In genomic region chr10:43373035-43373434, GRCm38 (mm10) we compare ENCODE assay signal across 19 mouse cellular contexts.
DNase-seq lines count a peak whose midpoint lies in the region; ATAC-seq and TF ChIP-seq lines count a peak whose summit lies in the region.
"Had no signal": no experiment of that assay in that cellular context is flagged by ENCODE, and none has a peak within 500 bp of the region (broad histone marks: within the 10 kb centered on the region; RNA-seq: fewer than 3 reads in every experiment).

No protein-coding gene starts in this region.

- 74% methylated on average over 9 of the region's 9 CpGs for WGBS in intestine, embryonic 14.5 days
- WGBS in intestine, embryonic 16.5 days = 82% methylated on average over 9 of the region's 9 CpGs
- 73% methylated on average over 9 of the region's 9 CpGs for WGBS in kidney, embryonic 16.5 days

- no peak for ATAC-seq in intestine, embryonic 14.5 days (replicated peaks; ENCODE audit: low FRiP score, low TSS enrichment, low read depth)
- no peak for ATAC-seq in intestine, embryonic 16.5 days
- ATAC-seq in kidney, embryonic 16.5 days (ENCODE audit: low FRiP score, low TSS enrichment) = peak; percentile 27; the same call in 1 of the 2 replicates
- ATAC-seq: activated CD4-positive, CD25-positive, alpha-beta regulatory T cell, adult 4 months; forebrain, embryonic 15.5 days had no signal

- intact Hi-C loops in gastrocnemius, adult 2 months (cut with DNase I) = loop anchor here (10.0 kb wide), 1 partner anchor 388 kb away; no protein-coding TSS in a partner anchor

- H3K9ac ChIP-seq in intestine, embryonic 14.5 days (ENCODE audit: low read length) = no peak overlapping the region
- no peak overlapping the region for H3K9ac ChIP-seq in intestine, embryonic 16.5 days (ENCODE audit: low read depth, low read length)
- no peak overlapping the region for H3K9ac ChIP-seq in kidney, embryonic 16.5 days (replicated peaks; ENCODE audit: low read length)
- H3K9ac ChIP-seq: embryonic facial prominence, embryonic 13.5 days; forebrain, embryonic 12.5 days; forebrain, embryonic 15.5 days; heart, embryonic 13.5 days; hindbrain, embryonic 14.5 days had no signal

- no peaks in the 10 kb centered on the region; the same call in 1 of the 2 replicates for H3K4me1 ChIP-seq in intestine, embryonic 14.5 days (replicated peaks; ENCODE audit: control insufficient read depth, insufficient read depth, low read length)
- no peaks in the 10 kb centered on the region for H3K4me1 ChIP-seq in intestine, embryonic 16.5 days (ENCODE audit: control insufficient read depth, insufficient read depth, low read length)
- H3K4me1 ChIP-seq in kidney, embryonic 16.5 days (ENCODE audit: insufficient read depth, low read length) = 0 out of 2 replicates have a peak, but pooled peaks cover 5% of the 10 kb centered on the region
- H3K4me1 ChIP-seq: embryonic facial prominence, embryonic 10.5 days; embryonic facial prominence, embryonic 13.5 days; forebrain, embryonic 12.5 days; forebrain, embryonic 15.5 days had no signal

- no peaks in the 10 kb centered on the region for H3K9me3 ChIP-seq in intestine, embryonic 14.5 days (ENCODE audit: control insufficient read depth, low read length)
- no peaks in the 10 kb centered on the region for H3K9me3 ChIP-seq in intestine, embryonic 16.5 days (ENCODE audit: control insufficient read depth, low read length)
- no peaks in the 10 kb centered on the region for H3K9me3 ChIP-seq in kidney, embryonic 16.5 days (ENCODE audit: low read length)
- H3K9me3 ChIP-seq: embryonic facial prominence, embryonic 10.5 days; embryonic facial prominence, embryonic 13.5 days; forebrain, embryonic 12.5 days; forebrain, embryonic 15.5 days; heart, embryonic 10.5 days; heart, embryonic 13.5 days had no signal

- no peak for DNase-seq in gastrocnemius, adult 2 months
- no peak for DNase-seq in gastrocnemius, postnatal 10 days
- DNase-seq in intestine, embryonic 14.5 days (ENCODE audit: low spot score) = peak; percentile 36
- no peak for DNase-seq in kidney, adult 18-20 months
- DNase-seq in forelimb bud, embryonic 11.5 days (ENCODE audit: low read depth, low spot score) = peak; percentile 18
- DNase-seq in spleen, adult 18-20 months = no peak
- DNase-seq: adrenal gland, adult 8-10 months; embryo, embryonic 11 days had no signal

- H3K4me3 ChIP-seq in gastrocnemius, adult 2 months = no peak overlapping the region
- no peak overlapping the region for H3K4me3 ChIP-seq in intestine, embryonic 14.5 days (ENCODE audit: low read depth, low read length)
- no peak overlapping the region for H3K4me3 ChIP-seq in intestine, embryonic 16.5 days (ENCODE audit: low read length)
- no peak overlapping the region for H3K4me3 ChIP-seq in kidney, embryonic 16.5 days (ENCODE audit: low read length)
- H3K4me3 ChIP-seq: embryonic facial prominence, embryonic 10.5 days; embryonic facial prominence, embryonic 13.5 days; erythroblast, embryonic 14.5 days; forebrain, embryonic 12.5 days; forebrain, embryonic 15.5 days; heart, embryonic 10.5 days; heart, embryonic 13.5 days had no signal

- H3K4me2 ChIP-seq in intestine, embryonic 14.5 days (ENCODE audit: low read length) = no peak overlapping the region
- no peak overlapping the region for H3K4me2 ChIP-seq in intestine, embryonic 16.5 days (ENCODE audit: low read depth, low read length)
- no peak overlapping the region for H3K4me2 ChIP-seq in kidney, embryonic 16.5 days (replicated peaks; ENCODE audit: low read depth, low read length)
- H3K4me2 ChIP-seq: embryonic facial prominence, embryonic 13.5 days; forebrain, embryonic 12.5 days; forebrain, embryonic 15.5 days; hindbrain, embryonic 14.5 days had no signal

- H3K27ac ChIP-seq in gastrocnemius, adult 2 months = peak overlapping the region; percentile 81
- no peak overlapping the region for H3K27ac ChIP-seq in intestine, embryonic 14.5 days (ENCODE audit: low read depth)
- no peak overlapping the region for H3K27ac ChIP-seq in intestine, embryonic 16.5 days (ENCODE audit: low read length)
- H3K27ac ChIP-seq in kidney, embryonic 16.5 days (ENCODE audit: low read length) = no peak overlapping the region
- H3K27ac ChIP-seq: embryonic facial prominence, embryonic 10.5 days; embryonic facial prominence, embryonic 13.5 days; forebrain, embryonic 12.5 days; forebrain, embryonic 15.5 days; heart, embryonic 10.5 days had no signal

- TF ChIP-seq CTCF in gastrocnemius, adult 2 months (IDR thresholded peaks at IDR 0.05) = no peak

- H3K36me3 ChIP-seq in intestine, embryonic 14.5 days (ENCODE audit: control insufficient read depth, insufficient read depth, low read length) = no peaks in the 10 kb centered on the region
- H3K36me3 ChIP-seq in intestine, embryonic 16.5 days (ENCODE audit: control insufficient read depth, insufficient read depth, low read length) = no peaks in the 10 kb centered on the region
- H3K36me3 ChIP-seq in kidney, embryonic 16.5 days (ENCODE audit: insufficient read depth, low read length) = no peaks in the 10 kb centered on the region
- H3K36me3 ChIP-seq: embryonic facial prominence, embryonic 13.5 days; forebrain, embryonic 12.5 days; forebrain, embryonic 15.5 days had no signal

- no peaks in the 10 kb centered on the region for H3K27me3 ChIP-seq in intestine, embryonic 14.5 days (replicated peaks; ENCODE audit: control insufficient read depth, insufficient read depth, low read length)
- no peaks in the 10 kb centered on the region for H3K27me3 ChIP-seq in intestine, embryonic 16.5 days (replicated peaks; ENCODE audit: control insufficient read depth, insufficient read depth, low read length)
- no peaks in the 10 kb centered on the region for H3K27me3 ChIP-seq in kidney, embryonic 16.5 days (ENCODE audit: insufficient read depth, low read length)
- H3K27me3 ChIP-seq: embryonic facial prominence, embryonic 13.5 days; forebrain, embryonic 12.5 days; forebrain, embryonic 15.5 days; heart, embryonic 13.5 days had no signal

Comparison
In these comparisons a context has a peak if more than half of its experiments do, and no peak if none do; other contexts are left out.
1. DNase-seq: peak in intestine, embryonic 14.5 days (single experiment) and forelimb bud, embryonic 11.5 days (single experiment); none in gastrocnemius, adult 2 months (single experiment), gastrocnemius, postnatal 10 days (single experiment), kidney, adult 18-20 months (single experiment) and spleen, adult 18-20 months (0 of 2).